Mouse (Mus musculus): ENCODE results near the gene Kif14. TPM values are rescaled to one million over a fixed set of nuclear protein-coding genes. Genes with fewer than 3 reads are reported as not detected.

Gene Kif14
- 7.1 and 8.3 TPM in 2 replicates for polyA plus RNA-seq (2016; fragmentation: Nextera tagmentation; extraction: Ambion mirVana)

DNA sequence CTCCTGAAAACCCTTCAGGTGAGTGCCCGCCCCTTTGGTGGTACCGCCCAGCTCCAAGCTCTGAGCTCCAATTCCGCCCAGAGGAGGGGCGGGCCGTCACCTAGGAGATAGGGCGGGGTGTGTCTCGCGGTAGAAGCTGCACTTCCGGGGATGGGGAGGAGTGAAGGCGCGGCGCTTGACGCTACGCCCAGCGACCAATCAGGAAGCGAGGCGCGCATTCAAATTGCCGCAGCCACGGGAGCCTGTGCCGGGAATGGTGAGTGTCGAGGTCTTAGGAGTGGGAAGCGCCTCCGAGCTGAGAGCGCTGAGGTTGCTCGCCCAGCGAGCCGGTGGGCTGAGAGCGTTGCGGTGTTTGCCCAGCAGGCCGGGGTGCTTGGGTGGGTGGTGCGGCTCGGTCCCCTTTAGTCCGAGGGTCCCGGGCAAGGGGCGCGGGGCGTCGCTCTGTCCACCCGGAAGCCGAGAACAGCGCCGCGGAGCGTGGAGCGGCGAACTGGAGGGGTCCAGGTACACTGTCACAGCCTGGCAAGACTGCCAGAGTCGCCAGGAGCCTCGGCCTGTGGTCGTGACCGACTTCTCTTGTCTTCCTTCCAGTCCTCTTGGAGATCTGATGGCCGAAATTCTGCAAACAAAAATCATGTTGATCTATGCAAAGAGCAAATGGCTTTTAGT lies at the start of gene Kif14:
TSS of gene Kif14 (plus strand) at position 201 of the 669 bp plus-strand sequence.
- DNase-seq (ENCODE audit: low spot score) = peak; percentile 98
- H3K27ac ChIP-seq (replicated peaks) = peak within 1 kb of the TSS; percentile 94

DNA sequence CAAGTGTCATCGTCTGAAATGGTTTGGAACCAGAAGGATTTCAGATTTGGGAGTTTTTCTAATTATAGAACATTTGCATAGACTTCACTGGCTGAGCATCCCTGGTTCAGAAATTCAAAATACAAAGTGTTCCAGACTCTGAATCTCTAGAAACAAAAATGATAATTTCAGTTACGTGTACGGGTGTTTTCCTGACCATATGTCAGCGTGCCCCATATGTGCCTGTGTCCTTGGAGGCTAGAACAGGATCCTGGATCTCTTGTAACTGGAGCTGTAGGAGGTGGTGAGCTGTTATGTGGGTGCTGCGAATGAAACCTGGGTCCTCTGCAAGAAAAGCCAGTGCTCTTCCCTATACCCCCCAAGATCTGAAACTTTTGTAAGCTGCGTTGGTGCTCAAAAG lies 47.8 kb upstream of the Kif14 start:
- Histone ChIP-seq H3K4me3 (no peak overlapping the region), H3K36me3 (peaks cover 47% of the 10 kb centered on the region), H3K4me1 (peaks cover 17% of the 10 kb centered on the region), H3K27ac (replicated peaks) (no peak overlapping the region), H3K9me3 (replicated peaks) (no peaks in the 10 kb centered on the region; the same call in 1 of the 2 replicates), H3K27me3 (ENCODE audit: low read depth, poor library complexity, severe bottlenecking) (no peaks in the 10 kb centered on the region)
- DNase-seq (ENCODE audit: low spot score) = no peak
- 93% methylated on average over 6 of the region's 6 CpGs for WGBS

More for the DNA sequence above, at the start of gene Kif14:
- peaks cover 32% of the 10 kb centered on the region for H3K4me1 ChIP-seq
- peak within 1 kb of the TSS; percentile 86 for H3K4me3 ChIP-seq
- WGBS = under 1% methylated on average over 52 of the region's 52 CpGs
- no peaks in the 10 kb centered on the region for H3K27me3 ChIP-seq (ENCODE audit: low read depth, poor library complexity, severe bottlenecking)
- H3K9me3 ChIP-seq (replicated peaks) = no peaks in the 10 kb centered on the region
- peaks cover 29% of the 10 kb centered on the region for H3K36me3 ChIP-seq

DNA sequence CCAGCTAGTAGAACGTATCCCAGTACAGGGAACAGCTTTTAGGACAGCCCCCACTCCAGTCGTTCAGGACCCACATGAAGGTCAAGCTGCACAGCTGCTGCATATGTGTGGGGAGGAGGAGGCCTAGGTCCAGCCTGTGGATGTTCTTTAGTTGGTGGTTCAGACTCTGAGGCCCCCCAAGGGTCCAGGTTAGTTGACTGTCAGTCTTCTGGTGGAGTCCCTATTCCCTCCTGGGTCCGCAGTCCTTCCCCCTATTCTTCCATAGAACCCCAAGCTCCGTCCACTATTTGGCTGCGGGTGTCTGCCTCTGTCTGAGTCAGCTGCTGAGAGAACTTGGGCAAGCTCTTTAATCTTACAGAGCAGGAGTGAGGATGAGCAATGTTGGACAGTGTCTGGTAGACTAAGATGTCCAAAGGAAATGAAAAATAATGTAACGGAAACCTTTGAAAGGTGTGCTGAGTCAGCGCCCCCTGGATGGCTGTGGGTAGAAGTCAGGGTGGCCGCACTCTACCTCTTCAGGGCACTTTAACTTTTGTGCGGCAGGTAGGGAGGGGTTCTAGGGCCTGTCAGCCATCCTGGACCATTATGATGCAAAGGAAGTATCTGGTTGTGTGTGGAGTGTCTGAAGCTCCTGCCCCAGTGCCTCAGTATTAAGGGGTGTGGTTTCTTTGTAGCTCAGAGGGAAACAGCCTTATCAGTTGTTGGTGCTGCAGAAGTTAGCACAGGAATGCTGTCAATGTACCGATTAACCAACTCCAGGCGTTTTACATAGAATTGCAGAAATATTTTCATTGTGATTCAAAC lies 38.8 kb upstream of the Kif14 start:
- Histone ChIP-seq H3K36me3 (peaks cover 22% of the 10 kb centered on the region), H3K9me3 (replicated peaks) (no peaks in the 10 kb centered on the region), H3K4me3 (no peak overlapping the region), H3K4me1 (no peaks in the 10 kb centered on the region), H3K27ac (replicated peaks) (no peak overlapping the region), H3K27me3 (ENCODE audit: low read depth, poor library complexity, severe bottlenecking) (no peaks in the 10 kb centered on the region)
- DNase-seq (ENCODE audit: low spot score) = no peak
- 80% methylated on average over 11 of the region's 11 CpGs for WGBS

DNA sequence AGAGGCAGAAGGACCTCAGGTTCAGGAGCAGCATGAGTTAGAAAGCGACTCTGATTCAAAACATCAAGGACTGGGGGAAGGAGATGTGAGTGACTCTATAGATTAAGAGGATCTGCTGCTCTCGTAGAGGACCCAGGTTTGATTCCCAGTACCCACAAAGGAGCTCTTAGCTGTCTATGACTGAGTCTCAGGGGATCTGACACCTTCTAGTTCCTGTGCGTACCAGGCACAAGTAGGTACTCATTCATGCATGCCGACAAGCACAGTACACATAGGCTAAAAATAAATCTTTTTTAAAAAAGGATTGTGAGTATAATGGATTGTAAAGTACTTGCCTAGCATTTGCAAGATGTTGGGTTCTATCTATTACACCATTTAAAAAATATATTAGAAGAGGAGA lies 37.2 kb upstream of the Kif14 start:
- Histone ChIP-seq H3K36me3 (peaks cover 31% of the 10 kb centered on the region), H3K4me1 (no peaks in the 10 kb centered on the region), H3K27me3 (ENCODE audit: low read depth, poor library complexity, severe bottlenecking) (no peaks in the 10 kb centered on the region), H3K27ac (replicated peaks) (no peak overlapping the region), H3K9me3 (replicated peaks) (no peaks in the 10 kb centered on the region), H3K4me3 (no peak overlapping the region)
- 93% methylated on average over 4 of the region's 4 CpGs for WGBS
- DNase-seq (ENCODE audit: low spot score) = no peak

DNA sequence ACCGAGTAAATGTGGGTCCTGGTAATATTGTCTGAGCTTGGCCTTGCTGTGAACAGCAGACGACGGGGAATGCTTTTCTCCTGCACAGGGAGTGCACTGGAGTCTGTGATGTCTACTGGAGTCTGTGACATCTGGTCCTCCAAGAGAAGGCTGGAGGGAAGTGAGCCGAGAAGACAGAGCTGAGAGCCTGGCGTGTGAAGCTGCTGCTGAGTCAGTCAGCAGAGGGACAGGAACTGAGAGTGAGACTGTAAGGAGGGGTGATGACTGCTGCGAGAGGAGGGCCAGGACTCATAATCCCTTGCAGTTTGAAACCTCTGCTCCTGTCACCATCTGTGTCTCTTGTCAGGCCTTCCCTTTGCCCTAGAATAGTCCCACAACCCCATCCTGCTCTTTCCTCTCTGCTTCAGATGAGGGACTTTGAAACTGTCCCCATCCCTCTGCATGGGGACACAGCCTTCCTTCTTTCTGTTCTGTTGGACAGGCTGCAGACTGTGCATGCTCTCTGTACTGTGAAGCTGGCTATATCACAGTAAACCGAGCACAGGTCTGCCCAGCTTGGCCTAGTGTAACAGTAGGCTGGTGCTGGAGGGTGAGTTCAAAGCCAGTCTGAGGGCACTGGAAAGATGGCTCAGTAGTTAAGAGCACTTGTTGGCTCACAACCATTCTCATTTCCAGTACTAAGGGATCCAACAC lies 35.9 kb upstream of the Kif14 start:
- Histone ChIP-seq H3K9me3 (replicated peaks) (no peaks in the 10 kb centered on the region), H3K4me3 (no peak overlapping the region), H3K36me3 (peaks cover 36% of the 10 kb centered on the region), H3K27me3 (ENCODE audit: low read depth, poor library complexity, severe bottlenecking) (no peaks in the 10 kb centered on the region), H3K27ac (replicated peaks) (no peak overlapping the region), H3K4me1 (no peaks in the 10 kb centered on the region)
- 76% methylated on average over 7 of the region's 7 CpGs for WGBS
- DNase-seq (ENCODE audit: low spot score) = no peak

DNA sequence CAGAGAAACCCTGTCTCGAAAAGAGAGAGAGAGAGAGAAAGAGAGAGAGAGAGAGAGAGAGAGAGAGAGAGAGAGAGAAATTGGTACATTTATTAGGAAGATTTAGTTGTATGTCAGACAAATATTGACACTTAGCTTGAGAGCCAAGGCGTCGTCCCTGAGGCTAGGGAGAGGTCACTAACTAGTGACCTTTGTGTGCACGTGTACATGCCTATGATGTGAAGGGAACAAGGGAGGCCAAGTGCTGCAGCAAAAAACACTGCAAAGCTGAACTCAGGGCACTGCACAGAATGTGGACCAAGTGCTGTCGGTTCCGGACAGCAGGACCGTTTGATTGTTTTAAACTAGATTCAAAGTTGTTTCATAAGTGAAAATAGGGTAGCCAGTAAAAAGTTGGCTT lies 25.4 kb upstream of the Kif14 start:
- no peak overlapping the region for H3K4me3 ChIP-seq
- H3K36me3 ChIP-seq = peaks cover 24% of the 10 kb centered on the region
- 81% methylated on average over 7 of the region's 7 CpGs for WGBS
- no peaks in the 10 kb centered on the region for H3K27me3 ChIP-seq (ENCODE audit: low read depth, poor library complexity, severe bottlenecking)
- no peaks in the 10 kb centered on the region for H3K9me3 ChIP-seq (replicated peaks)
- H3K4me1 ChIP-seq = no peaks in the 10 kb centered on the region
- no peak overlapping the region for H3K27ac ChIP-seq (replicated peaks)
- no peak for DNase-seq (ENCODE audit: low spot score)

DNA sequence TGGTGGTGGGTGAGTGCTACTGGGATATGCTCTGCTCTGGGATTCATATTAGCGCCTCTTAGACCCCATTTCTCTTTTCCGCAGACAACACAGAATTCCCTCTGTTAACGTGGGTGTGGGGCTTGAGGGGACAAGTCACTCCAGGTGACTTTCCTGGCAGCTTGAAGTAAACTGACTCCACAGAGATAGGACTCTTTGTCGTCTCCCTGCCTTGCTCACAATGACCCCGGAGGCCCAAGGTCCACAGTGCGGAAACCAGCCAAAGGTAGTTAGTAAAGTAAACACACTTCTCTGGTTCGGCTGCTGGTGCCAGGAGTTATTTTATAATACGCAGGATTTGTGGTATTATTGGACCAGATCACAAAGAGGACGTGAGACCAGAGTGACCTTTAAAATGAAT lies 23.3 kb upstream of the Kif14 start:
- Histone ChIP-seq H3K9me3 (replicated peaks) (no peaks in the 10 kb centered on the region), H3K4me3 (no peak overlapping the region), H3K36me3 (peaks cover 10% of the 10 kb centered on the region), H3K4me1 (no peaks in the 10 kb centered on the region), H3K27ac (replicated peaks) (no peak overlapping the region), H3K27me3 (ENCODE audit: low read depth, poor library complexity, severe bottlenecking) (no peaks in the 10 kb centered on the region)
- no peak for DNase-seq (ENCODE audit: low spot score)
- WGBS = 83% methylated on average over 9 of the region's 9 CpGs

DNA sequence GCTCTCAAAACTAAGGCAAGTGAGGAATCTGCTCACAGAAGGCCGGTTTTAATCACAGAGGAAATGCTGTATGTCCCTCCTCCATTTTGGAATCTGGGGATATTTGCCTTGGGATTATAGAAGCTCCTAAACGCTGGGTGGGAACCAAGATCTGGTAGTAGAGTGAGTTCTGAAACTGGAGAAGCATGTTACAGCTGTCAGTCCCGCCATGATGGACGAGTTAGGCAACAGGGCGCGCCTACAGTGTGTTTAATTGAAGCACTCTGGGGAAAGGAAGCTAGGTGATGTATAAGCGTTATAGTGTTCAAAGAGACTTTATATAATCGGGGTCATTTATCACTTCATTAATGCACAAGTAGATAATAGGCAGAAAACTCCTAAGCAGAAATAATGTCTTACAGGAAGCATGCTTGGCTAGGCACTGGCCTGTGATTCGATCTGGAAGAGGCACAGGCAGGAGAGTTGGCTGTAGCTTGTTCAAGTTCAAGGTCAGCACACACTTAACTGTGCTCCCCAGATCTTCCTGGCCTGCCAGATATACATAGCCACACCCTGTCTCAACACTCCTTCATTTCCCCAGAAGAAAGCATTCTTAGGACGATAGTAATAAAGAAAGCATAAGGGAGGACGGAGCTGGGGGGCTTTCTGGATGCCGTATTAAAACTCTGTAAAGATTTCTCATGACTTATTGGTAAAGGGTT lies 21.4 kb upstream of the Kif14 start:
- no peak for DNase-seq (ENCODE audit: low spot score)
- Histone ChIP-seq H3K27ac (replicated peaks) (no peak overlapping the region), H3K4me3 (no peak overlapping the region), H3K27me3 (ENCODE audit: low read depth, poor library complexity, severe bottlenecking) (no peaks in the 10 kb centered on the region), H3K9me3 (replicated peaks) (no peaks in the 10 kb centered on the region), H3K4me1 (no peaks in the 10 kb centered on the region), H3K36me3 (peaks cover 8% of the 10 kb centered on the region)
- WGBS = 90% methylated on average over 12 of the region's 12 CpGs

DNA sequence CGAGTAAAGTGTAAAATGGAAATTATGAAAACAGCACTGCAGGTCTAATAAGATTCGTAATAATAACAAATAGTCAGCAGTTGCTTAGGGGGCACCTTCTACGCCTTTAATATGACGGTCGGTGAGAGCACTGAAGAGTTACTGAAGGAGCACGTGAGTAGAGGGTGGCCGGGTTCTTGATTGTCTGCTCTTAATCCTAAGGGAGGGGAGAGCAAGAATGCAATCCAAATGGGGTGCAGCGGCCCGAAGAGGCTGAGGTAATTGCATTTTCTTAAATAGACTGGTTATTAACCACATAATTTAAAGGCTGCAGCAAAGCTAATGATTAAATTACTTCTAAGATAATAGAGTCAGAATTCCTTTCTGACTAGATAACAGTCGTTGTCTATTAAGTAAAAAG lies 19.2 kb upstream of the Kif14 start:
- Histone ChIP-seq H3K27ac (replicated peaks) (no peak overlapping the region), H3K36me3 (no peaks in the 10 kb centered on the region), H3K27me3 (ENCODE audit: low read depth, poor library complexity, severe bottlenecking) (no peaks in the 10 kb centered on the region), H3K9me3 (replicated peaks) (no peaks in the 10 kb centered on the region), H3K4me3 (no peak overlapping the region), H3K4me1 (no peaks in the 10 kb centered on the region)
- 79% methylated on average over 10 of the region's 10 CpGs for WGBS
- DNase-seq (ENCODE audit: low spot score) = no peak

DNA sequence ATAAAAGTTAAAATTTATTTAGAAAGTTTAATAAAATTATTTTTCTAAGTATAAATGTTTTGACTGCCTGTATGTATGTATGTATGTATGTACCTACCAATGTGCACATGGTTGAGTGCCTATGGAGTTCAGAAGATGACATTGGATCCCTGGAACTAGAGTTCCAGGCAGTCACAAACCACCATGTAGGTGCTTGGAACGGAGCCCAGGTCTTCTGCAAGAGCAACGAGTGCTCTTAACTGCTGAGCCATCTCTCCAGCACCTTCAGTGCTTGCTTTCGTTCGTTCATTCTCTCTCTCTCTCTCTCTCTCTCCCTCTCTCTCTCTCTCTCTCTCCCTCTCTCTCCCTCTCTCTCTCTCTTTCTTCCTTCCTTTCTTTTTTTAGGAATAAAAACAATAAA lies 18.8 kb upstream of the Kif14 start:
- Histone ChIP-seq H3K4me1 (0 out of 2 replicates have a peak, but pooled peaks cover 2% of the 10 kb centered on the region), H3K27me3 (ENCODE audit: low read depth, poor library complexity, severe bottlenecking) (no peaks in the 10 kb centered on the region), H3K4me3 (no peak overlapping the region), H3K9me3 (replicated peaks) (no peaks in the 10 kb centered on the region), H3K27ac (replicated peaks) (no peak overlapping the region), H3K36me3 (no peaks in the 10 kb centered on the region)
- DNase-seq (ENCODE audit: low spot score) = no peak
- WGBS = 82% methylated on average over 4 of the region's 4 CpGs

DNA sequence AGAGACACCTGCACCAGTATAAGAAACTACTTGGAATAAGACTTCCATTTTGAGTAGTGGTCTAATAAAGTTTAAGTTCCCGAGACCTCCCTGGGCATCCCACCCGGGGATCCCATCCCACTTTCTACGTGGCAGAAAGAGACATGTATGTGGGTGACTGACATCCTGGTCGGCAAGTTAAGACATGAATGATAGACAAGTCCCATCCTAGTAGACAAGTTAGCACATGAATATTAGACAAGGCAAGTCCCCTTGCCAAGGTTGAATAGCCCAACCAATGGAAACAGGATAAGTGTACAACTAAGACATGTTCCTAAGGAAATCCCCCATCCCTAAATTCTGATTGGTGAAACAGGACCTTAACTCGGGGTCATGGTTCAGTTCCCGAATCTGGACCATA lies 16.6 kb upstream of the Kif14 start:
- Histone ChIP-seq H3K9me3 (replicated peaks) (no peaks in the 10 kb centered on the region), H3K4me3 (no peak overlapping the region), H3K4me1 (peaks cover 11% of the 10 kb centered on the region; the same call in 1 of the 2 replicates), H3K36me3 (no peaks in the 10 kb centered on the region), H3K27me3 (ENCODE audit: low read depth, poor library complexity, severe bottlenecking) (no peaks in the 10 kb centered on the region; the same call in none of the 2 replicates), H3K27ac (replicated peaks) (no peak overlapping the region)
- DNase-seq (ENCODE audit: low spot score) = no peak
- WGBS = 93% methylated on average over 6 of the region's 6 CpGs

DNA sequence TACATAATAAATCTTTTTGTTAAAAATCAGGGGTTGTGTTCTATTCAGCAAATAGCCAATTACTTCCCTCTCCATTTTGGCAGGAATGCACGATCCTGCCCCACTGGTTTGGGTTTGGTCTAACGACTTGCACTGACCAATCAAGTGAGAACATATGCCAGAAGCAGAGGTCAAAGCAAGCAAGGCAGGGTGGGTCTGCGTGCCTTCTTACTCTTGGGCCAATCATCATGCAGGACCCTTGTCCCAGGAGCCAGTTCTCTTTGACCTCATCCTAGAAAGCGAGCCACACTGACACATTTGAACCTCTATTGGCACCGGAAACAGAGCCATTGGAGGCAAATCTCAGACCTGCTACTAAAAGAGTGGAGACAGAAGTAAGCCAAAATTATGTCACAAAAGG lies 15.9 kb upstream of the Kif14 start:
- 85% methylated on average over 5 of the region's 5 CpGs for WGBS
- no peak overlapping the region for H3K4me3 ChIP-seq
- H3K27me3 ChIP-seq (ENCODE audit: low read depth, poor library complexity, severe bottlenecking) = no peaks in the 10 kb centered on the region; the same call in none of the 2 replicates
- H3K36me3 ChIP-seq = no peaks in the 10 kb centered on the region
- H3K9me3 ChIP-seq (replicated peaks) = no peaks in the 10 kb centered on the region
- no peak overlapping the region for H3K27ac ChIP-seq (replicated peaks)
- peaks cover 11% of the 10 kb centered on the region; the same call in 1 of the 2 replicates for H3K4me1 ChIP-seq
- DNase-seq (ENCODE audit: low spot score) = no peak
